Mouse (Mus musculus) spleen, adult 2 months (tissue): ENCODE measurements around the gene D10Wsu102e.
"Not testable (repeated sequence)": the region's sequence is repeated elsewhere in the genome, so short reads cannot be mapped to it uniquely, and the experiment has no call there.

ENCODE experiments used
- CTCF ChIP-seq: fragments of 200-500 bp; IDR thresholded peaks from 2 replicates; pipeline ENCODE4 v1.5.1; 2011; ENCODE audit warnings: mild to moderate bottlenecking, inconsistent platforms; ENCODE audit not compliant: insufficient read depth, insufficient read length, insufficient replicate concordance; ENCODE audit errors: extremely low read depth
- POLR2A ChIP-seq: fragments of 200-500 bp; IDR thresholded peaks from 2 replicates; pipeline ENCODE4 v1.6.1; 2011; ENCODE audit warnings: low read depth, low read length, inconsistent platforms

GRCm38 (mm10) chr10:83375458-83375857 is 15.4 kb downstream of the D10Wsu102e start:
- TF ChIP-seq POLR2A, CTCF: not testable (repeated sequence)
